13 mouse cellular contexts compared by ENCODE assay signal in the genomic region with DNA sequence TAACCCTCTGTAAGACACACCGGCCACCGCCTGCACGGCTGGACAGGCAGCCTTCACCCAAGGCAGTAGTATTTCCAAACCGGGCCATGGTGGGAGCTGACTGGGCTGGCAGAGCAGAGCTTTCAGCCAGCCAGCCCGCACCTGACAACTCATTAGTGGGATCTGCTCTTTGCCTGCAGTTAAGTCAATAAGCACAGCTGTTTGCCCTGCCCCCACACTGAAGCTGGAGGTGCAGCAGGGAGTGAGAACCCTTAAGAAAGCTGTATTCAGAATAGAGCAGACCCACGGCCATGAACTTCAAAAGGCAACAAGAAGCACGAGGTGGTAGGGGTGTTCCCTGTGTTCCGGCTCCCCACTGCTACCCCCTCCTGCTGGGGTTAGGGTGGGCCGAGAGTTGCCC. TPM values are rescaled to one million over a fixed set of nuclear protein-coding genes. Genes with fewer than 3 reads are reported as not detected.
DNase-seq lines count a peak whose midpoint lies in the region; ATAC-seq and TF ChIP-seq lines count a peak whose summit lies in the region.
"Had no signal": no experiment of that assay in that cellular context is flagged by ENCODE, and none has a peak within 500 bp of the region (broad histone marks: within the 10 kb centered on the region; RNA-seq: fewer than 3 reads in every experiment).

No protein-coding gene starts in this region.

- no peak overlapping the region; the same call in 1 of the 2 replicates for H3K9ac ChIP-seq in hindbrain, embryonic 15.5 days
- H3K9ac ChIP-seq in midbrain, embryonic 11.5 days (ENCODE audit: low read length) = no peak overlapping the region
- H3K9ac ChIP-seq: heart, embryonic 12.5 days had no signal

- H3K4me3 ChIP-seq in left cerebral cortex, adult 2 months = no peak overlapping the region
- no peak overlapping the region for H3K4me3 ChIP-seq in hindbrain, embryonic 15.5 days
- no peak overlapping the region for H3K4me3 ChIP-seq in midbrain, embryonic 11.5 days (ENCODE audit: low read depth, low read length)
- H3K4me3 ChIP-seq: heart, embryonic 12.5 days had no signal

- no peaks in the 10 kb centered on the region for H3K27me3 ChIP-seq in hindbrain, embryonic 15.5 days
- H3K27me3 ChIP-seq in midbrain, embryonic 11.5 days (ENCODE audit: control insufficient read depth, insufficient read depth, low read length) = no peaks in the 10 kb centered on the region
- H3K27me3 ChIP-seq: heart, embryonic 12.5 days had no signal

- H3K36me3 ChIP-seq in hindbrain, embryonic 15.5 days = no peaks in the 10 kb centered on the region
- H3K36me3 ChIP-seq in midbrain, embryonic 11.5 days (ENCODE audit: control insufficient read depth, insufficient read depth, low read length) = no peaks in the 10 kb centered on the region

- no peak for TF ChIP-seq CTCF in left cerebral cortex, adult 2 months (IDR thresholded peaks at IDR 0.05)

- ATAC-seq in hindbrain, embryonic 15.5 days (ENCODE audit: low FRiP score, low read depth) = no peak
- no peak for ATAC-seq in midbrain, embryonic 11.5 days (ENCODE audit: low FRiP score)
- ATAC-seq: forebrain, embryonic 14.5 days had no signal

- DNase-seq in left cerebral cortex, adult 2 months (ENCODE audit: extremely low spot score in 1 of 2, low spot score in 2 of 2) = no peak
- DNase-seq in left cerebral cortex, postnatal 36 days (ENCODE audit: low spot score in 2 of 2) = no peak
- DNase-seq in midbrain, embryonic 11.5 days (ENCODE audit: low spot score, missing footprints) = no peak
- DNase-seq in thymus, postnatal 0 days (ENCODE audit: low spot score) = peak; percentile 75
- no peak for DNase-seq in cerebellum, adult 18-20 months
- no peak for DNase-seq in urinary bladder, postnatal 36 days (ENCODE audit: low spot score in 2 of 2)
- DNase-seq in cerebellum, postnatal 36 days = no peak
- DNase-seq: adrenal gland, adult 2 months had no signal

- no peaks in the 10 kb centered on the region for H3K9me3 ChIP-seq in hindbrain, embryonic 15.5 days
- no peaks in the 10 kb centered on the region for H3K9me3 ChIP-seq in midbrain, embryonic 11.5 days (ENCODE audit: control insufficient read depth, low read length)
- H3K9me3 ChIP-seq: heart, embryonic 12.5 days had no signal

- H3K4me1 ChIP-seq in hindbrain, embryonic 15.5 days (replicated peaks) = peaks cover 79% of the 10 kb centered on the region
- peaks cover 16% of the 10 kb centered on the region for H3K4me1 ChIP-seq in midbrain, embryonic 11.5 days (ENCODE audit: control insufficient read depth, insufficient read depth, low read length)

- H3K27ac ChIP-seq in left cerebral cortex, adult 2 months = peak overlapping the region; percentile 64
- H3K27ac ChIP-seq in hindbrain, embryonic 15.5 days (replicated peaks) = 0 out of 2 replicates have a peak overlapping the region, but pooled peaks have one; percentile 27
- H3K27ac ChIP-seq in midbrain, embryonic 11.5 days (ENCODE audit: low read depth, low read length) = peak overlapping the region; percentile 40; the same call in 1 of the 2 replicates

- intact Hi-C loops in left cerebral cortex, adult 2 months (cut with DNase I) = loop anchor here (5.0 kb wide), 2 partner anchors 198 to 707 kb away; partner anchors contain the start of genes Phf1 and Snrpc
- intact Hi-C loops in left cerebral cortex, postnatal 36 days (cut with DNase I) = loop anchor here (5.0 kb wide), 3 partner anchors 57 to 453 kb away; no protein-coding TSS in a partner anchor

- 51% methylated on average over 9 of the region's 9 CpGs for WGBS in hindbrain, embryonic 15.5 days
- WGBS in midbrain, embryonic 11.5 days = 57% methylated on average over 9 of the region's 9 CpGs

- peak overlapping the region; percentile 9; the same call in 1 of the 2 replicates for H3K4me2 ChIP-seq in hindbrain, embryonic 15.5 days
- H3K4me2 ChIP-seq in midbrain, embryonic 11.5 days = no peak overlapping the region
- H3K4me2 ChIP-seq: heart, embryonic 12.5 days had no signal

RNA-seq across cellular contexts. Expression of gene Uqcc2, which starts 3.5 kb away (rescaled TPM):
- 100 to 1,000 TPM; 215 to 245 TPM for total RNA-seq in left cerebral cortex, adult 2 months (2021)
- total RNA-seq in left cerebral cortex, postnatal 36 days (2021) = 100 to 1,000 TPM; 230 to 254 TPM
- polyA plus RNA-seq in hindbrain, embryonic 15.5 days (2015; fragmentation: Nextera tagmentation; extraction: Ambion mirVana) = 379 and 389 TPM in 2 replicates
- polyA plus RNA-seq in midbrain, embryonic 11.5 days (2014; fragmentation: Nextera tagmentation; extraction: Ambion mirVana) = 316 and 332 TPM in 2 replicates
- polyA plus RNA-seq in thymus, postnatal 0 days (2015; fragmentation: Nextera tagmentation; extraction: Ambion mirVana) = 266 and 304 TPM in 2 replicates

RNA-seq across cellular contexts. Expression of gene Ip6k3, which starts 37.3 kb away (rescaled TPM):
- under 1 TPM; 0.38 to 0.47 TPM for total RNA-seq in left cerebral cortex, adult 2 months (2021)
- total RNA-seq in left cerebral cortex, postnatal 36 days (2021) = under 1 TPM; 0.23 to 0.81 TPM
- 0.26 and 0.28 TPM in 2 replicates for polyA plus RNA-seq in hindbrain, embryonic 15.5 days (2015; fragmentation: Nextera tagmentation; extraction: Ambion mirVana)
- 0.07 and 0.48 TPM in 2 replicates for polyA plus RNA-seq in midbrain, embryonic 11.5 days (2014; fragmentation: Nextera tagmentation; extraction: Ambion mirVana)
- polyA plus RNA-seq in thymus, postnatal 0 days (2015; fragmentation: Nextera tagmentation; extraction: Ambion mirVana) = 0.46 and 0.49 TPM in 2 replicates
- total RNA-seq: liver, adult 2 months; MEL had no signal
- polyA plus RNA-seq: liver, adult 2 months had no signal
